Mouse (Mus musculus) embryonic facial prominence, embryonic 13.5 days (tissue): ENCODE results near the gene B3gnt7. TPM values are rescaled to one million over a fixed set of nuclear protein-coding genes. Genes with fewer than 3 reads are reported as not detected.

Source experiments
- ATAC-seq: fragments of 200-750 bp; cut with Nextera tagmentation; 2 replicates; pipeline ENCODE4 v1.8.0; 2017; ENCODE audit warnings: low read depth; ENCODE audit not compliant: insufficient number of reproducible peaks, insufficient read depth, low FRiP score, low TSS enrichment
- H3K27ac ChIP-seq: fragments of 300-500 bp; sonication (generic); 2 replicates; pipeline ENCODE4 v1.5.1; 2015; ENCODE audit warnings: moderate library complexity, mild to moderate bottlenecking, inconsistent platforms
- H3K27me3 ChIP-seq: fragments of 300-500 bp; sonication (generic); 2 replicates; pipeline ENCODE4 v1.6.1; 2015; ENCODE audit warnings: mild to moderate bottlenecking, inconsistent platforms
- H3K36me3 ChIP-seq: fragments of 300-500 bp; sonication (generic); 2 replicates; pipeline ENCODE4 v1.6.1; 2015; ENCODE audit warnings: mild to moderate bottlenecking, inconsistent platforms
- H3K4me1 ChIP-seq: fragments of 300-500 bp; sonication (generic); 2 replicates; pipeline ENCODE4 v1.6.1; 2015; ENCODE audit warnings: inconsistent platforms
- H3K4me2 ChIP-seq: fragments of 300-500 bp; sonication (generic); 2 replicates; pipeline ENCODE4 v1.6.1; 2015; ENCODE audit warnings: moderate library complexity, mild to moderate bottlenecking, inconsistent platforms
- H3K4me3 ChIP-seq: fragments of 300-500 bp; sonication (generic); 2 replicates; pipeline ENCODE4 v1.5.1; 2015; ENCODE audit warnings: mild to moderate bottlenecking, inconsistent platforms
- H3K9ac ChIP-seq: fragments of 300-500 bp; sonication (generic); 2 replicates; pipeline ENCODE4 v1.6.1; 2015; ENCODE audit warnings: mild to moderate bottlenecking, inconsistent platforms
- H3K9me3 ChIP-seq: fragments of 300-500 bp; sonication (generic); 2 replicates; pipeline ENCODE4 v1.6.1; 2016; ENCODE audit warnings: inconsistent platforms
- WGBS: fragments of 180-500 bp; shearing (Covaris S2); methylation state at CpG from one replicate; pipeline ENCODE4 v1.1.7; 2015; ENCODE audit warnings: mixed read lengths; 5-methylcytosine and 5-hydroxymethylcytosine counted together
- polyA plus RNA-seq: library from polyadenylated mRNA; unstranded; fragments of >200 nt; fragmentation: Nextera tagmentation; extraction: Ambion mirVana; gene quantifications from 2 replicates; pipeline ENCODE4 v1.2.1, GENCODE M21; 2015

The B3gnt7 gene
- 6.0 and 6.7 TPM in 2 replicates for polyA plus RNA-seq

DNA sequence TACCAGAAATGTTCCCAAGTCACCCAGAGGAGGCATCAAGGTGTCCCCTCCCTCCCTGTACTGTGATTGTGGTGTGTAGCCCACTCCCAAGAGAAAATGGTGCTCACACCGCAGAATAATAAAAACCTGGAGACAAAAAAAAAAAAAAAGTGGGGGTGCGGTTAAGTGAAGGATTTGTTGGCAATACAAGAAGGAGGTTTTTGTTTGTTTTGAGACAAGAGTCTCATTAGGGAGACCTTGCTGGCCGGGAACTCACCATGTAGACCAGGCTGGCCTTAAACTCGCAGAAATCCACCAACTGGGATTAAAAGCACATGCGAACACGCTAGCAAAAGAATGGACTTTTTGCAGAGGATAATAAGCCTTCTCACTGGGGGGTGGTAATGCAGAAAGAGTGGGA is at the start of gene B3gnt7:
B3gnt7 (plus strand) TSS at position 301 of the 400 bp plus-strand sequence.
- Histone ChIP-seq H3K9ac (peak within 1 kb of the TSS; percentile 81), H3K9me3 (no peaks in the 10 kb centered on the region), H3K36me3 (peaks cover 16% of the 10 kb centered on the region), H3K4me1 (peaks cover 14% of the 10 kb centered on the region), H3K4me2 (peak within 1 kb of the TSS; percentile 96), H3K27me3 (peaks cover 34% of the 10 kb centered on the region), H3K27ac (no peak within 1 kb of the TSS), H3K4me3 (peak within 1 kb of the TSS; percentile 71)
- no peak for ATAC-seq
- WGBS: 26% methylated on average over 6 of the region's 6 CpGs

DNA sequence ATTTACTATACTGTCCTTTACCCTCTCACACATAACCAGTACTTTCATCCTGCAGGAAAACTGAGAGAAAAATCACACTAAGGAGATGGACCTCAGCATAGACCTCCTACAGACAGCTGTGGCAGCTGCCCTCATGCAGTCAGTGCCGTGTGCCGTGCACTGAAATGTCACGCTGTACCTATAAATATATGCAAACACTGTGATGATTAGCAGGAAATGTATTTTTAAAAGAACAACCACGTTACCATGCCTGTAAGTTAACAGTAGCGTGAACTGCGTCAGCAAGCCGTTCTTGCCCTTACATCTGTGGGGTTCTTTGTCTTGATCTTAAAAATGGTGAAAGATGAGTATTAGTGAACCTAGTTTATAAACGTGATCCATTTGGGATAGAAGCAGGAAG is 49.2 kb upstream of the B3gnt7 start:
- no peak for ATAC-seq
- no peak overlapping the region for H3K27ac ChIP-seq
- no peak overlapping the region for H3K4me3 ChIP-seq
- H3K27me3 ChIP-seq: no peaks in the 10 kb centered on the region
- H3K4me1 ChIP-seq: peaks cover 4% of the 10 kb centered on the region; the same call in 1 of the 2 replicates
- H3K9ac ChIP-seq: no peak overlapping the region
- no peaks in the 10 kb centered on the region for H3K9me3 ChIP-seq
- WGBS: 85% methylated on average over 8 of the region's 8 CpGs
- no peak overlapping the region for H3K4me2 ChIP-seq
- H3K36me3 ChIP-seq: peaks cover 17% of the 10 kb centered on the region

DNA sequence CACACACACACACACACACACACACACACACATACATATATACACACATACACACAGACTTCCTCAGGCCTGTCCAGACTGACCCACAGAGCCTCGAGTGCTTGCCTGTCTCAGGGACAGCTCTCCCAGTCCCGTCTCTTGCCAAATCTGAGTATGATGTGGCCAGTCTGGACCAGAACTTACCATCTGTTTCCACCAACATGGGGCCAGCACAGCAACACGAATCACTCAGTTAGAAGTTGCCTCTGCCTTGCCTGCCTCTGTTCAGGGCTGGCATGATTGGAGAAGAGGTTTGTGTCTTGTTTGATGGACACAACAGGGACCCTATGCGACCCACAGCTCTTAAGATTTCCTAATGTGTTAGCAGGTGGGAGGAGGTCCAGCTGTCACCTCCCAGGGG is 46.3 kb upstream of the B3gnt7 start:
- no peak overlapping the region for H3K4me3 ChIP-seq
- H3K9ac ChIP-seq: no peak overlapping the region
- no peak for ATAC-seq
- H3K4me2 ChIP-seq: no peak overlapping the region
- H3K9me3 ChIP-seq: no peaks in the 10 kb centered on the region
- whole genome bisulfite sequencing: 73% methylated on average over 4 of the region's 4 CpGs
- H3K27me3 ChIP-seq: no peaks in the 10 kb centered on the region
- H3K36me3 ChIP-seq: peaks cover 7% of the 10 kb centered on the region; the same call in 1 of the 2 replicates
- H3K4me1 ChIP-seq: no peaks in the 10 kb centered on the region
- no peak overlapping the region for H3K27ac ChIP-seq

DNA sequence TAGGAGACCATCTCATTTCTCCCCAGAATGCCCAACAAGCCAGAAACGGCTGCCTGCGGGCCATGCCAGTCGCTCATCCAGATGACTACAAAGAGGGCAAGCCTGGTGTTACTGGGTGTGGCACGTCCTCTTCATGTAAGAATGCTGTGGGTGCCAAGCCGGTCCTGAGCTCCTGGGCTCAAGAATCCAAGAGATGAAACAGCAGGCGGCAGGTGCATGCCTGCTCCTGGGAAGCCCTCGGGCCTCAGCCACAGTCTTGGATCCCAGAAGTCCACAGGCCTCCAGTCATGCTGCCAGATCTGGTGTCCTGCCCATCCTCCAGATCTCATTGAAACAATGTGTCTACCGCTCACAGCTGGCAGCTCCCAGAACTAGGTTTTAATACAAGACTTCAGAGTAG is 45.4 kb upstream of the B3gnt7 start:
- H3K4me3 ChIP-seq: no peak overlapping the region

DNA sequence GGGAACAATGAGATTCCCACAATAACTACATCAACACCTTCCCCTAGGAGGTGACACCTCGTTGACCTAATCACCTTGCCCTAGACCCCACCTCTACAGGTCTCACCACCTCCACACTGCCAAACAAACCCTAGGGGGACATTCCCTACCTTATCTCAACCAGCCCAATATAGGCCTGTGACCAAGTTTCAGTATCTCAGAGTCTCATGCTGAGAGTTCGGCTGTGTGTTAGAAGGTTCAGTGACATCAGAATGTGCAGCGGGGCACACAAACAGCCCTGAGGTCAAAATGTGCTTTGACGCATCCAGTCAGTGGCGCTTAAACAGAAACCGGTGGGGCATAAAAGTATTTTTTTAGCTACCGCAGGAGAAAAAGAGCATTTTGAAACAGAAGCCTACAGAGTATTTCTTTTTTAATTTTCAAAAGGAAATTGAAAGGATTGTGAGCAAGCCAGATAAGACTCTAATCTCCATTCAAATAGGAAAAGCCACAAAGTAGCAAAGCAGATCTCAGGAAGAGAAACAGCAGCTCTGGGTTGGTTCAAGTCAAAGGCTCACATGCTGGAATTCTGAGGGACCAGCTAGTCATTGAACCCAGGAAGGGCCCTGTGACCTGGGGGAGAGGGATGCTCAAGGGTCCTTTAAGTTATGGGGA is 44.3 kb upstream of the B3gnt7 start:
- Histone ChIP-seq H3K4me1 (no peaks in the 10 kb centered on the region), H3K27ac (no peak overlapping the region), H3K27me3 (no peaks in the 10 kb centered on the region), H3K9ac (no peak overlapping the region), H3K9me3 (no peaks in the 10 kb centered on the region), H3K4me3 (no peak overlapping the region), H3K4me2 (no peak overlapping the region), H3K36me3 (peaks cover 7% of the 10 kb centered on the region; the same call in 1 of the 2 replicates)
- WGBS: 77% methylated on average over 7 of the region's 7 CpGs
- no peak for ATAC-seq

More for the DNA sequence above, 45.4 kb upstream of the B3gnt7 start:
- no peak for ATAC-seq
- Histone ChIP-seq H3K4me1 (no peaks in the 10 kb centered on the region), H3K9ac (no peak overlapping the region), H3K27ac (no peak overlapping the region), H3K27me3 (no peaks in the 10 kb centered on the region), H3K9me3 (no peaks in the 10 kb centered on the region), H3K4me2 (no peak overlapping the region), H3K36me3 (peaks cover 7% of the 10 kb centered on the region; the same call in 1 of the 2 replicates)
- WGBS: 82% methylated on average over 8 of the region's 8 CpGs

DNA sequence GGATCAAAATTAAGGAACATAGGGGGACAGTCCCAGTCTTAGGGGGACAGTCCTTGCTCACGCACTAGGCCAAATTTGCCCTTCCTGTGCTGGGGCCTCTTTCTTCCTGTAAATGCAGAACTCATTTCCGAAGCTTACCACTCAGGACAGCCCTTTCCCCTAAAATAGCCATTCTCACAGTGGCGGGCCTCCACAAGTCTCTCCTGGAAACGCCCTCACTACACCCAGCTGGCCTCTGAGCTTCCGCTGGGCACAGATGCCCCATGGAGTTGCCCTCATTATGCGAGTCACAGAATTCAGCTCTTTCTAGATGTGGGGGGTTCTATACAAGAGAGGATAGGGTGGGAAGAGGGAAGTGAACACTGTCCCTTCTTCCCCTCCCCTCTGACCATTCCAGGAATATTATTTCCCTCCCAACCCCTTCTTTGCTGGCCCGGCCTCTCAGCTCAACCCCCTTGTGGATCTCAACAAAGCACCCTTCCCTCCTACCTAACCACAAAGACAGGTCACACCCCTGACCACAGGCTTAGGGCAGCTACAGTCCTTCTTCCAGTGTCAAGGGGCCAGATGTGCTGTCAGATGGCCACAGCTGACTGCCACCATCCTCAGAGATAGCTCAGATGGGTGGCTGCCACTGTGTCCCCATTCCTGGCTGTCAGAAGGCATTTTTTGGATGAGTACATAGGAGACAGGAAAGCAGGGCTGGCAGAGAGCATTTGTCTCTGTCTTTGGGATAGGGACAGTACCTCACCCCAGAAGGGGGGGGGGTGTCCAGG is 38.9 kb upstream of the B3gnt7 start:
- no peaks in the 10 kb centered on the region for H3K27me3 ChIP-seq
- no peak overlapping the region for H3K9ac ChIP-seq
- WGBS: 73% methylated on average over 7 of the region's 7 CpGs

DNA sequence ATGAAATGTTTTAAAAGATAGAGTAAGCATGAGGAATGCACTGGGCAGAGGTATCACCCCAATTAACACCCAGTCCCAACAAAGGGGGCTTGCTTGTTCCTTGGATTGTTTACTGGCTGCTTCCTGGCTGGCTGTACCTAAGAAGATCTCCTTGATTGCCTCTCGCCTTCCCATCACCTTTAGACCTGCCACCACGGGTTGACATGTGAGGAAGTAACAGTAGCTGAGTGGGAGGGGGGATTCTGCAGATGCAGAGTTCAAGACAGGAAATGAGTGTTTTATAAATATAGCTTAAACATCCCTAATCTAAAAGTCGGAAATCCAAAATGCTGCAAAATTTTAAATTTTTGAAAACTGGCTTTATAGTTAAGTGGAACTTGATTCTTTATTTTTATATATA is 37.6 kb upstream of the B3gnt7 start:
- Histone ChIP-seq H3K4me3 (no peak overlapping the region), H3K9me3 (no peaks in the 10 kb centered on the region), H3K27ac (no peak overlapping the region), H3K36me3 (no peaks in the 10 kb centered on the region), H3K9ac (no peak overlapping the region), H3K27me3 (no peaks in the 10 kb centered on the region), H3K4me2 (no peak overlapping the region), H3K4me1 (no peaks in the 10 kb centered on the region)
- ATAC-seq: no peak
- 50% methylated on average over 3 of the region's 3 CpGs for WGBS

More for the DNA sequence above, 38.9 kb upstream of the B3gnt7 start:
- Histone ChIP-seq H3K9me3 (no peaks in the 10 kb centered on the region), H3K4me3 (no peak overlapping the region), H3K36me3 (no peaks in the 10 kb centered on the region), H3K27ac (no peak overlapping the region), H3K4me1 (no peaks in the 10 kb centered on the region), H3K4me2 (no peak overlapping the region)
- ATAC-seq: no peak

DNA sequence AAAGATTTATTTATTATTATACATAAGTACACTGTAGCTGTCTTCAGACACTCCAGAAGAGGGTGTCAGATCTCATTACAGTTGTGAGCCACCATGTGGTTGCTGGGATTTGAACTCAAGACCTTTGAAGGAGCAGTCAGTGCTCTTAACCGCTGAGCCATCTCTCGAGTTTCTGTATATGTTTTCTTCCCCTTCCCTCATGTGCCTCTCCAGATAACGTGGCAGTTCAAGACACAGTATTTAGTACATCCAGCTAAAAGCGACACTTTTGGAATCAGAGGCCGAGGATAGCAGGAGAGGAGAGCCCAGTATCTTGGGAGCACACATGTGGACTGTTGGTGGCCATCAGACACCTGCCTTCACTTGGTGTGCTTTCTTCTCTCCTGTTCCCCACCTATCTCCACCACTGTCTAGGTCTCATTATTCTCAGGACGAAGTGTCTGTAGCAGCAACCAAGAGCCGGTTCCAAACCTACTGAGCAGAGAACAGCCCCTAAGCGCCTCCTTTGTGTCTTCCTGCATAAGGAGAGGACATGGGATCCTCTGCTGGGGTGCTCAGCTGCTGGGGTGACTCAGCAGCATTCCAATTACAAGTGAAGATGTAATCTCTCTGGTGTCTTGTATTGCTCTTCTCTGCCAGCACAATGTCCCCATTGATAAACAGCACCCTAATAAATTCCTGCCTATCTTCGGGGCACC is 34.0 kb upstream of the B3gnt7 start:
- no peak overlapping the region for H3K4me2 ChIP-seq
- 85% methylated on average over 9 of the region's 9 CpGs for WGBS
- H3K4me1 ChIP-seq: no peaks in the 10 kb centered on the region
- no peaks in the 10 kb centered on the region for H3K27me3 ChIP-seq
- no peak overlapping the region for H3K4me3 ChIP-seq
- no peak for ATAC-seq
- no peaks in the 10 kb centered on the region for H3K9me3 ChIP-seq
- H3K36me3 ChIP-seq: no peaks in the 10 kb centered on the region
- H3K9ac ChIP-seq: no peak overlapping the region
- no peak overlapping the region for H3K27ac ChIP-seq

DNA sequence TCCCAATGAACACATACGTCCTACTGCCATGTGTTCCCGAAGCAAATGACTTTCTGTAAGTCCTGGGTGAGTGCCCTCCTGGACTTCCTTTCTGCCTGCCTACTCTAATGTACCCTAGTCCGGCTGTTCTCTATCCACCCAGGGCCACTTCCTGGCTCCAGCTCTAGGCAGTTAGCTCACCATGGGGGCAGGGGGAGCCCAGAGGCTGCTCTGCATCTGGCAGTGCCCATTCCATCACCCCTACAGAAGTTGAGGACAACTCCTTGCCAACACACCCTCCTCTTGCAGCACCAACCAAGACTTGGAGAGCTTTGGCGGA is 33.5 kb upstream of the B3gnt7 start:
- WGBS: 72% methylated on average over 4 of the region's 4 CpGs
- no peaks in the 10 kb centered on the region for H3K27me3 ChIP-seq
- H3K9ac ChIP-seq: no peak overlapping the region
- no peak overlapping the region for H3K27ac ChIP-seq
- no peaks in the 10 kb centered on the region for H3K4me1 ChIP-seq
- H3K4me3 ChIP-seq: no peak overlapping the region
- no peaks in the 10 kb centered on the region for H3K9me3 ChIP-seq
- H3K36me3 ChIP-seq: no peaks in the 10 kb centered on the region
- H3K4me2 ChIP-seq: no peak overlapping the region
- ATAC-seq: no peak

DNA sequence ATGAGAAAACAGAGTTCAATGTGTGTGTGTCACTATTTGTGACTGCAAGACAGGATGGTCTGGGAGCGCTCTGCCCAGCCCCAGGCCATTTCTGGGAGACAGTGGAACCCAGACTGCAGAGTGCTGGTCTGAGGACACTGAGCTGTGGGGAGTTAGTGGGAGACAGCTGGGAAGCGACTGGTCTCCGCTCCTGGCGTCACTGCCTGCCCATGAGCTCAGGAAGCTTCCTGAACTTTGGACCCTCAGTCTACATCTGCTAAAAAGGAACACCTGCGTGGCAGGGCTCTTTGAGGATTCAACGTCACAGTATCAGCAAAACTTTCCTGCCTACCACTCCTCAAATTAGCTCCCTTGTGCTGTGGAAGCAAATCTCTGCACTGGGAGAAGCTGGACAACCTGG is 30.9 kb upstream of the B3gnt7 start:
- H3K36me3 ChIP-seq: no peaks in the 10 kb centered on the region
- no peaks in the 10 kb centered on the region for H3K27me3 ChIP-seq
- ATAC-seq: no peak
- 70% methylated on average over 6 of the region's 6 CpGs for WGBS
- no peak overlapping the region for H3K4me3 ChIP-seq
- H3K9me3 ChIP-seq: no peaks in the 10 kb centered on the region
- no peak overlapping the region for H3K27ac ChIP-seq
- H3K4me2 ChIP-seq: no peak overlapping the region
- no peaks in the 10 kb centered on the region for H3K4me1 ChIP-seq
- H3K9ac ChIP-seq: no peak overlapping the region

DNA sequence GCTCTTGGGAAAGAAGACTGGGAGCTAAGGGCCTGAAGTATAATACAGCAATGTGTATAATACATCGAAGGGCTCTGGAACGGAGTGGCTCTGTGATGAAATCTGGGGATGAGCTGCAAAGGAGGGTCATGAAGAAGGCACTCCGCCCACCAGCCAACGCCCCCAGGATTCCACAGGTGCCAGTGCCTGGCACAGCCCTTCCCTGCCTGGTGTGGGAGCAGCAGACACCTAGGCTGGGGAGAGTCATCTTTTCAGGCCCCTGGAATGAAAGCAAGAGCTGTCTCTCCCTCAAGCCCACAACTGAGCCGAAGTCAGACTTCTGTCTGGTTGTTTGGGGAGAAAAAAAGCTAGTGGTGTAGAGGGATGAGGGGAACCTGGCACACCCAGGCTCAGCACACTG is 25.6 kb upstream of the B3gnt7 start:
- Histone ChIP-seq H3K9ac (peak overlapping the region; percentile 12; the same call in 1 of the 2 replicates), H3K4me3 (no peak overlapping the region), H3K4me2 (no peak overlapping the region), H3K36me3 (no peaks in the 10 kb centered on the region), H3K27me3 (no peaks in the 10 kb centered on the region), H3K4me1 (peaks cover 6% of the 10 kb centered on the region; the same call in 1 of the 2 replicates), H3K9me3 (no peaks in the 10 kb centered on the region), H3K27ac (no peak overlapping the region)
- ATAC-seq: no peak
- 77% methylated on average over 5 of the region's 5 CpGs for WGBS
